Mouse (Mus musculus): Measurements from ENCODE around the gene Nkx2-1. TPM values are rescaled to one million over a fixed set of nuclear protein-coding genes. Genes with fewer than 3 reads are reported as not detected.
"Not testable (repeated sequence)": the region's sequence is repeated elsewhere in the genome, so short reads cannot be mapped to it uniquely, and the experiment has no call there.

Gene Nkx2-1
- polyA plus RNA-seq, 1 experiment: not detected

DNA sequence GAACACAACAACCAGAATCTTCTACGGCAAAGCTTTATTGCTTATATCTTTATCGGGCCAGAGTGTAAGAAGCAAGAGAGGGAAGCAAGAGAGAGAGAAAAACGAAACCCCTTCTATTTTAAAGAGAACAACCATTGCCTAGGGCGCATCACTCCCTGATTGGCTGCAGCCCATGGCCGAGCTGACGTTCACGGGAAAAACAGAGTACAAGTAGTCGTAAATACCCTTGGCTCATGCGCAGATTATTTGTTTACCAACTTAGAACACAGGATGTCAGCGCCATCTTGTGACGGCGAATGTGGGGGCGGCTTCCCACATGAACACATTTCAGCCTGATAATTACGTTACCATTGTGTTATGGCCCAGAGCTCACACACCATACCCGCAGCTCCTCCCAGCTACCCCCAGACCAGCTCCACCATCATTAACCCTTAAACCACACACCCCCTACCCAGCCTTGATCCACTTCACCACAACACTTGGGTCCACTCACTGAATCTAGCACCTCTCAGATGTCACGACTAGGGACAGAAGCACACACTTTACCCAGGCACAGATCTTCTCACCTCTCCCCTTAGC lies 11.4 kb downstream of the Nkx2-1 start:
- not testable (repeated sequence) for DNase-seq (ENCODE audit: low read depth, low spot score)
- WGBS: 10% methylated on average over 11 of the region's 16 CpGs

DNA sequence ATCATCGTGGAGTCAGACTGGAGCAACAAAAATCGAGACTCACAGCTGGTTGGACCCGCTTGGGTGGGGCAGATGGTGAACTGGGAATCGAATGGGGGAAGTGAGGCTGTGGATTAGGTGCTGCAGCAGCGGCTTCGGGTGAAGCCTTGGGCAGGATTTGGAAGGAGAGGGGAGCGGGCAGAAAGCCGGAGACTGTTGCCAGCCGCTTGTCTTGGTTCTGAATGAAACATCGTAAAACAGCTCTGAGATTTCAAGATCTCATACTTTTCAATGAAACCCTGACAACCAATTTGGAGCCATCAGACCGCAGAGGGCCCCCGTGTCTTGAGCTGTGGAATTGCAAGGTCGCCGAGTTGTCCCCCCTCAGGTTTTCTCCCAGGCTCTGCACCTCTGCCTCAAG lies 12.5 kb downstream of the Nkx2-1 start:
- 15% methylated on average over 14 of the region's 14 CpGs for WGBS
- DNase-seq (ENCODE audit: low read depth, low spot score): no peak

DNA sequence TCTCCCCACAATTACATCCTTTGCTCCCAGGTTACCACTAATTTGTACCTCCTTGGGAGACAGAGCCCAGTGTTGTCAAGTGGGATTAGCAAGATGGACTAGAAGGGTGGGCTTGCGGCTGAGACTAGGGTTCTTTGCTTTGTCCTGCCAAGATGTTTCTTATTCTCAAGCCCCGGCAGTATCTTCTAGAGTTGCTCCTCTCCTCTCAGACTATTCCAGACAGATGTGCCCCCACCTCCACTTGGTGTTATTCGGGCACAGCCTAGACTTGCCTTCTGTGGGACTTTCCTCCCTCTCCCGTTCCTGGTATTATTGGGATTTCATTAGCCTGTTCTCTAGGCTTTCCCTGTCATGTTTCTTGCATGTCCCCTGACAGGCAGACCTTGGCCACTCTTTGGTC lies 14.5 kb downstream of the Nkx2-1 start:
- 21% methylated on average over 4 of the region's 4 CpGs for WGBS

DNA sequence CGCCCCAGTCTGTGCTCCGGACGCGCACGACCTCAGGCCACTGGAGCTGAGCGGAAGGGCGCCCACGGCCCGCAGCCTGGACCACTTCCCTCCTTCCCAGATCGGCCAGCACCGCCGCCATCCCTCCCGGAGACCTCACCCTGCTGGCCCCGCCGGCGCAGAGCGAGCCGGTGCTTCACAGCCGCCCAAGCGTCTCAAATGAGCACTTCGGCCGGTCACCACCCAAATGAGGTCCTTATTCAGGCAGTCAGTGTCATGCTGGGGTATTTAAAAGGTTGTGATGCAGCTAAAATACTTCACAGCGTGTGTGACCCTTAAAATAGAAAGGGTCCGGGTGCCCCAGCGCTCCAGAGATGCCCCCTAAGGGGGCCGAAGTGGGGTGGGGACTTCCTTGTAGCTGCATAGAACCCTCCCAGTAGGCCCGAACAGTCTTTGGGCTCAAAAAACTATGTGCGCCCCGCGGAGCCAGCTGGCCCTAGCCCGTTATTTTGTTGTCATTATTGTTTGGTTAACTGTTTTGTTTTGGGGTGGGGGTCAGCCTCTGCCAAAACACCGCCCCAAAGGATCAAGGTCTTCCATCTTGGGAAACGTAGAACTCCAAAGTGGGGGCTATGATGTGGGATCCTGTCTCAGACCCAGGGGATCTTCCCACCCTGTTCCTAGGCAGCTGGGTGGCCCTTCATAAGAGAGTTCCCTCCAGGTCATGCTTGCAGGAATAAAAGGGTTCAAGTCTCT lies 15.4 kb downstream of the Nkx2-1 start:
- WGBS: 3% methylated on average over 33 of the region's 33 CpGs
- no peak for DNase-seq (ENCODE audit: low read depth, low spot score)

More for the DNA sequence above, 14.5 kb downstream of the Nkx2-1 start:
- DNase-seq (ENCODE audit: low read depth, low spot score): no peak

DNA sequence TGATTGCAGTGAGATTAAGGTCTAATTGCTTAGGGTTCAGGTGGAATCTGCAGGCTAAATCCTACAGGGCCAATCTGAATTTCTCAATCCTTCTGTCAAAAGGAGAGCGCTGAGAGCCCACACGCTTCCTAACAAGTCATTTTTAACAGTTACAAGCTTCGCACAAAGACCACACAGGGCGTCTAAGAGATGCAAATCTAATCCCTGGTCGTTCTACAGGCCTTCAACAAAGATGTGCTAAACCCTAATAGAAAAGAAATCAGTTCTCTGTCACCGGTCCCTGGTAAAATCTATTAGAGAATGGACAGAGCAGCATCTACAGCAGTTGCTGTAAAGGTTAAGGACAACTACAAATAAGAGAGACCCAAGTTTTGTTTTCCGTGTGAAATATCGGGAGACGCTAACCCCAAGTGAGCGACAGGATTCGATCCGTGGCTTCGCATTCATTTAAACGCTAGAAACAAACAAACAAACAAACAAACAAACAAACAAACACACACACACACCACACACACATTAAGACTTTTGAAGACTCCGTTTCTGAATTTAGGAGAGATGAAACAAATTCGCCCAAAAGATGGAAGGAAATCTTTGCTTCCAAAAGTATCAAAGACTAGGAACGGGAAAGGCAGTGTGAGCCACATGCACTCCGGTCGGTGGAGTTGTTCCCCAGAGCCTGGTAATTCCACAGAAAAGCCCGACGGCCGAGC lies 16.2 kb downstream of the Nkx2-1 start:
- WGBS: 4% methylated on average over 22 of the region's 22 CpGs
- DNase-seq (ENCODE audit: low read depth, low spot score): no peak

DNA sequence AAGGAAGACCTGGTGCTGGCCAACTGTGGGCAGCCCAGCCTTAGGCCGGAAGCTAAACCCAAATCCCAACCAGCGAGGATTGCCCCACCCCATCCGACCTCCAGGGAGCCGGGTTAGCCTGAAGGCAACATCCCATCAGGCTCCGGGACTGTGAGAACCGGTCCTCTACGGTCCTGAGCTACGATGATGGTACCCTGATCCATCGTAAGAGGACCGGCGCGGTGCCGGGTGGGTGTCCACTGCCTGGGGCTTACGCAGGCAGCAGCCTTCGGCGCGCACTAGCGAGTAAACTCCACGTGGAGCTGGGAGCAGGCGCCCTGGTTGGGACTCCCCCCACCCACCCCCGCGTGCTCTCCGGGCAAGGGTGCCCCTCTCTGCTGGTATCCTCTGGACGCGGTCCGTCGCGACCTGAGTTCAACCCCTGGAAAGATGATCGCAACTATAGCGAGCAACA lies 16.9 kb downstream of the Nkx2-1 start:
- WGBS: 6% methylated on average over 30 of the region's 30 CpGs
- no peak for DNase-seq (ENCODE audit: low read depth, low spot score)

DNA sequence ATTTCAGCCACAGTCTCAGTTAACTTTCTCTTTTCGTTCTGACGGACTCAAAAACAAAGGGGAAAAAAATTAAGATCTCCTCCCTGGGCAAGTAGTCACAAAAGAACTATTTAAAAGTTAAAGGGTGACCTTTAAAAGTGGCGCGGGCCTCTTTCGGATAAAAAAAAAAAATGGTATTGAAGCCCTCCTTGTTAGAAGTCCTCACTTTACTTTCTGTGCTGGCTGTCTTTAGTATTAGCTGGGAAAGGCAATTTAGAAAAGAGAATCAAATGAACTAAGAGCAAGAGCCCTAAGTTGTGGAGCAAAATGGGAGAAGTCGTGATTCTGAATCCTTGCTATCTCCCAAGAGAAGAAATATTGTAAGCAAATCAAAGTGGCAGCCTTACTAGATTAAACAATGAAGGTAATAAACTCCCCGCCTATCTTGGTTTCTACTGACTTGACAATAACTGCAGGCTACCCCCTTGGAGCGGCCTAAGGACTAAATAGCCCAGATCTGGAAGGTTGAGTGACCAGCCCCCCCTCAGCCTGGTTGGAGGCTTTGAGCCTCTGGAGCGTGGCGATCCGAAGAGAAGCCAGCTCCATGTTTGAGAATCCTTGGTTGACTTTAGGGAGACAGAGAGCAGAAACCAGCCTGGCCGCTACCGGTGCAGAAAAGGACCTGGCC lies 17.5 kb downstream of the Nkx2-1 start:
- 21% methylated on average over 13 of the region's 13 CpGs for WGBS
- no peak for DNase-seq (ENCODE audit: low read depth, low spot score)

DNA sequence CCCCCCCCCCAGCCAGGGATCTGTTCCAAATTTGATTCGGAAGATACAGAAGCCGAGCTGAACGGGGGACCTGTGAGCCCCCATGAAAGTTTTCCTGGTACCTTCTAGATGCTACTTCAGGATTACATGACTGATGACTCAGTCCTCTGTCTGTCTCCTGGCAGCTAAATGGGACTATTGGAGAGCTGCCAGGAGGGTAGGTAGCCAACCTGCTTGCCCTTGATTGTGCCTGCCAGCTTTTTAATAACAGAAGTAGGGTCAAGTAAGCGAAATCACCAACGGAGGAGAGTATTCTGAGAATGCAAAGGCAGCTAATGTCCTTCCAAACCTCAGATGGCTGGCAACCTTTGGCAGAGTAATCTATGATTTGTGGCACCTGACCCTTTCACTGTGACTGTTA lies 18.5 kb downstream of the Nkx2-1 start:
- 57% methylated on average over 5 of the region's 5 CpGs for WGBS
- DNase-seq (ENCODE audit: low read depth, low spot score): no peak

DNA sequence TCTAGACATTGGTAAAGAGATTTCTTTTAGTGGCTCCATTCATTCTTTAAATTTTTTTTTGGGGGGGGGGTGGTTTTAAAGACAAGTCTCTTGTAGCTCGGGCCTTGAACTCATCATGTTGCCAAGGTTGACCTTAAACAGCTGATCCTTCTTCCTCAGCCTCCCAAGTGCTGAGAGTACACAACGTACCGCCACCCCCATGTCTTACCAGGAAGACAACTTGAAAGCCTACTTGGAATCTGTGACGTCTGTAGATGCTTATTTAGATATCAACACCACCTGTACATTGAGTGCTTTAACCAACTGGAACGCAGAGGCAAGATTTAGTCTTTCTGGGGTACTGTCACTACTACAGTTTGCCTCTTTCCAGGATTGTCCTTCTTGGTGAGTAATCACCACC lies 21.9 kb downstream of the Nkx2-1 start:
- 84% methylated on average over 5 of the region's 5 CpGs for WGBS
- DNase-seq (ENCODE audit: low read depth, low spot score): no peak

DNA sequence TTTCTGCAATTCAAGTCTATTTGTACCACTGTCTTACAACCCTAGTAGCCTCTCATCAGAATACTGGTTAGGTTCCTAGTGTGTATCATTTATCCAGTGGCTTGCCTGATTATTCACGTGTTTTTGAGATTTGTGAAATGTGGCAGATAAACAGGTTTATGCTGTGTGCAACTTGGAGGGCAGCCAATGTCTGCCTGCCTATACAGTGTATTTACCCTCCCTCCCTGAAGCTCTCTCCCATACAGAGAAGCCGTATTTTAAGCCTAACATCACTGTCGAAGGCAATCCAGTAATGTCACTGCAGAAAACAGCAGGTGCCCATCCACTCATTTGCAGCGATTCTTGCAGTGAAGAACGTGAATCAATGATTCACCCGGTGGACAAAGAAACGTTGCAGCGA lies 28.3 kb downstream of the Nkx2-1 start:
- no peak for DNase-seq (ENCODE audit: low read depth, low spot score)
- 24% methylated on average over 8 of the region's 8 CpGs for WGBS

DNA sequence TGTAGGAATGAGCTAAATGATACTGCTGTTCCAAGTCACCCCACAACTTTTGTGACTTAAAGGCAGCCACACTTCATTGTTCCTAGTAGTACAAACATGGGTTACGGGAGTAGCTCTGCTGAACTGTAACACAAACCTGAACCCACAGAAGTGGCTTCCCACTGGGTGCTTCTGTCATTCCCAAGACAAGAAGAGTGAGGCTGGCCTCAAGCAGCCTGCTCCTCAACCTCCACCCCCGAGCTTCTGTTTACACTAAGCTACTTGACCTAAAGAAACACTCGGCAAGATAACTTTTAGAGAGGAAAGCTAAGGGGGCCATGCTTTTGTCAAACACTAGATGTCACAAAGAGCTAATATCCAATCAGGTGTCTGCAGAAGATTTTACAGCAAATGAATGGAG lies 49.7 kb downstream of the Nkx2-1 start:
- WGBS: 26% methylated on average over 3 of the region's 3 CpGs
- DNase-seq (ENCODE audit: low read depth, low spot score): no peak

DNA sequence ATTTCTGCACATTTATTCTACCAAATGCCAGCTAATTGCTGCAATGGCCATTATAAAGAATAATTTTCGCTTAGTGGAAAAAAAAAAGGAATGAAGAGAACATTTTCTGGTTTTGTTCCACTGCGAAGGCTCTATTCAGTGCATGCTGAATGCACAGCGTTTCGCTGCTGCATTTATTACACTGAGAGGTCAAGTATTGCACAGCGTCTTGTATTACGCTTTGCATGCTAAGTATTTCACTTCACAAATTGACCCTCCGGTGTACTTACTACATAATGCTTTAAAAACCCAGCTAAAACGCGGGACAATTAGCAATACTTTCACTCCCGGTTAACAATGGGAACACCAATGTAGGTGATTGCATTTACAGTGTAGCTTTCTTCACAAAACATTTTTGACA lies 54.1 kb downstream of the Nkx2-1 start:
- WGBS: 83% methylated on average over 10 of the region's 10 CpGs

More for the DNA sequence above, 54.1 kb downstream of the Nkx2-1 start:
- DNase-seq (ENCODE audit: low read depth, low spot score): no peak

Other genes with a start within 250 kb of the Nkx2-1 start
- 3.0 and 4.9 TPM in 2 replicates for gene Mbip, start 191.0 kb downstream of the Nkx2-1 start, polyA plus RNA-seq (2012; rRNA removed)
- gene Nkx2-9, start 76.4 kb upstream of the Nkx2-1 start, polyA plus RNA-seq (2012; rRNA removed): 0.14 TPM in 1 of 2 replicates, not detected in the other
- not detected in 2 replicates for gene Pax9, start 154.9 kb upstream of the Nkx2-1 start, polyA plus RNA-seq (2012; rRNA removed)

All from large intestine, adult 2 months (tissue).